Mouse (Mus musculus) neural tube, embryonic 13.5 days (tissue): Measurements from ENCODE around the gene Gpam. TPM values are rescaled to one million over a fixed set of nuclear protein-coding genes. Genes with fewer than 3 reads are reported as not detected.
"Not testable (repeated sequence)": the region's sequence is repeated elsewhere in the genome, so short reads cannot be mapped to it uniquely, and the experiment has no call there.

ENCODE experiments used
- ATAC-seq: fragments of 200-750 bp; cut with Nextera tagmentation; 2 replicates; pipeline ENCODE4 v1.8.0; 2017; ENCODE audit warnings: low read depth, mild to moderate bottlenecking, moderate TSS enrichment, moderate library complexity
- H3K27ac ChIP-seq: fragments of 300-500 bp; sonication (generic); replicated peaks from 2 replicates; pipeline ENCODE4 v1.5.1; 2015; ENCODE audit warnings: moderate library complexity, mild to moderate bottlenecking, inconsistent platforms
- H3K27me3 ChIP-seq: fragments of 300-500 bp; sonication (generic); 2 replicates; pipeline ENCODE4 v1.6.1; 2015; ENCODE audit warnings: mild to moderate bottlenecking, inconsistent platforms
- H3K36me3 ChIP-seq: fragments of 300-500 bp; sonication (generic); 2 replicates; pipeline ENCODE4 v1.6.1; 2015; ENCODE audit warnings: mild to moderate bottlenecking, inconsistent platforms
- H3K4me1 ChIP-seq: fragments of 300-500 bp; sonication (generic); replicated peaks from 2 replicates; pipeline ENCODE4 v1.6.1; 2015; ENCODE audit warnings: inconsistent platforms
- H3K4me2 ChIP-seq: fragments of 300-500 bp; sonication (generic); 2 replicates; pipeline ENCODE4 v1.6.1; 2015; ENCODE audit warnings: inconsistent platforms, mild to moderate bottlenecking, moderate library complexity
- H3K4me3 ChIP-seq: fragments of 300-500 bp; sonication (generic); 2 replicates; pipeline ENCODE4 v1.5.1; 2015; ENCODE audit warnings: mild to moderate bottlenecking, inconsistent platforms
- H3K9ac ChIP-seq: fragments of 300-500 bp; sonication (generic); 2 replicates; pipeline ENCODE4 v1.6.1; 2015; ENCODE audit warnings: moderate library complexity, mild to moderate bottlenecking, inconsistent platforms
- H3K9me3 ChIP-seq: fragments of 300-500 bp; sonication (generic); 2 replicates; pipeline ENCODE4 v1.6.1; 2016; ENCODE audit warnings: inconsistent platforms
- WGBS: fragments of 180-500 bp; shearing (Covaris S2); methylation state at CpG from one replicate; pipeline ENCODE4 v1.1.7; 2015; 5-methylcytosine and 5-hydroxymethylcytosine counted together
- polyA plus RNA-seq: library from polyadenylated mRNA; unstranded; fragments of >200 nt; fragmentation: Nextera tagmentation; extraction: Ambion mirVana; gene quantifications from 2 replicates; pipeline ENCODE4 v1.2.1, GENCODE M21; 2015

Gpam gene
- polyA plus RNA-seq, 1 experiment from 2014 or later, result 19.6 TPM

DNA sequence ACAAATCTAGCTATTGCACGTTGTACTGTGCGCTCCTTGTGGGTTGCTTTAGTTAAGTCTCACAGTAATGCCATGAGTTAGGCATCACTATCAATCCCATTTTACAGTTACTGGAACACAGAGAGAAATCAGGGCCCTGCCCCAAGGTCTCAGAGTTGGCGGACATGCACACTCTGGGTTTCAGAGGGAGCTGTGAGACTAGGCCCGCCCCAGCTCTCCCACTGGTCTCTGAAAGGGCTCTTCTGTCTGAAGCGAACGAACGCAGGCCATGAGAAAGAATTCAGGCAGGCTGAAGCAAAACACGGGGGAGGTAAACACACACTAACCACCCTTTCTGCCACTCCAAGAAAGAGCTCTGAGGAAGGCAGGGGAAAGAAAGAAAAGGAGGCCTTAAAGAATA lies 31.6 kb upstream of the Gpam start:
- H3K4me3 ChIP-seq, result no peak overlapping the region
- H3K9ac ChIP-seq, result no peak overlapping the region
- H3K27me3 ChIP-seq, result no peaks in the 10 kb centered on the region
- H3K4me2 ChIP-seq, result no peak overlapping the region
- no peaks in the 10 kb centered on the region for H3K36me3 ChIP-seq
- WGBS, result 69% methylated on average over 8 of the region's 8 CpGs
- H3K27ac ChIP-seq, result no peak overlapping the region
- no peaks in the 10 kb centered on the region for H3K9me3 ChIP-seq
- no peaks in the 10 kb centered on the region for H3K4me1 ChIP-seq
- ATAC-seq, result no peak

DNA sequence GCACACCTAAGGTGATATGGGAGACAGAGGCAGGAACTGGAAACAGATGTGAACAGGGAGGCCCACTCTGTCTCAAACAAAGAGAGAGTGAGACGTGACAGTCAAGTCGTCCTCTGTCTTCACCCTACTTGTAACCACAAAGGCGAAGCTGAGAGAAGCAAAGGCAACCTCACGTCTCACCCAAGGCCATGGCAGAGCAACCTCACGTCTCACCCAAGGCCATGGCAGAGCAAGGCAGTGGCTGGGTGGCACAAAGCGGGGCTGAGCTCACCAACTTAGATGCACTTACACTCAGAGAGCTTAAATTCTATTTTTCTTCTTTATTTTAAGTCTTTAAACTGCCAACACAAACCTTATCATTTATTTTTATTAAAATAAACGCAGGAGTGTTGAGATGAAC lies 30.0 kb upstream of the Gpam start:
- Histone ChIP-seq H3K9me3 (no peaks in the 10 kb centered on the region), H3K9ac (no peak overlapping the region), H3K27ac (no peak overlapping the region), H3K27me3 (no peaks in the 10 kb centered on the region), H3K4me2 (no peak overlapping the region), H3K36me3 (no peaks in the 10 kb centered on the region), H3K4me1 (no peaks in the 10 kb centered on the region), H3K4me3 (no peak overlapping the region)
- WGBS, result 88% methylated on average over 7 of the region's 7 CpGs
- no peak for ATAC-seq

DNA sequence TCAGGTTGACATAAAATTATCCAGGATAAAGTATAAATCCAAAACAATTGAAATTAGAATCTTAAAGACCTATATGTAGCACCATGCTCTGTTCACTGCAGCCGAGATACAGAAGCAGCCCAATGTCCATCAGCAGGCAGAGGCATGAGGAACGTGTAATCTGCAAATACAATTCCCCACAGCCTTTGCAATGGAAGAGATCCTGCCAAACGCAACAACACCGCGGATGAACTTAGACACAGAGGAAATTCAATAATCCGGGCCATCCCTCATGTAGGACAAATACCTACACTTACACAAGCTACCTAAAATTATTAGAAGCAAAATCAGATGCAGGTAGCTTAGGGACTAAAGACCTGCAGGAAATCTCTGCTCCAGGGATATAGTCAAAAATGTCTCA lies 25.9 kb upstream of the Gpam start:
- H3K4me2 ChIP-seq, result no peak overlapping the region
- H3K4me1 ChIP-seq, result no peaks in the 10 kb centered on the region
- ATAC-seq, result no peak
- no peaks in the 10 kb centered on the region for H3K9me3 ChIP-seq
- no peaks in the 10 kb centered on the region for H3K36me3 ChIP-seq
- WGBS, result 93% methylated on average over 6 of the region's 6 CpGs
- H3K9ac ChIP-seq, result no peak overlapping the region
- no peaks in the 10 kb centered on the region for H3K27me3 ChIP-seq
- H3K4me3 ChIP-seq, result no peak overlapping the region
- H3K27ac ChIP-seq, result no peak overlapping the region

- not testable (repeated sequence) for H3K9me3 ChIP-seq, H3K4me2 ChIP-seq, H3K9ac ChIP-seq, H3K4me3 ChIP-seq, H3K36me3 ChIP-seq, H3K27me3 ChIP-seq, H3K27ac ChIP-seq, H3K4me1 ChIP-seq, ATAC-seq
- 65% methylated on average over 5 of the region's 6 CpGs for WGBS
These were observed 25.2 kb upstream of the Gpam start for GRCm38 (mm10) chr19:55152274-55152673.

DNA sequence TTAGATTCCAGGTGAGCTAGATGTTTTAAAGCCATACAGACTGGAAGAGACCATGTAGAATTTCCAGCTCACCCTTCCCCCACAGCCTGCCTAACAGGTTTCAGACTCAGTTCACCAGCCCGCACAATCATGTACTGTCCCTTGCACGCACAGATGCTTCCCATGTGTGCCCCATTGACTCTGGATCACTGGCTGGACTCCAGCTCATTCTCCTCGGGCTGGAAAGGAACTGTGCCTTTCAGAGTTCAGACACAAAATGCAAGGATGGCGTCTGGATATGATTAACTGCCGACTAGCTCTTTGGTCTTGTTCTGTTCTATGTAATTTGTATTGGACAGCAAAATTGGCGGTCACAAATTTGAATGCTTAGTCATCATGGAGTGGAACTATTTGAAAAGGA lies 22.6 kb upstream of the Gpam start:
- H3K36me3 ChIP-seq, result no peaks in the 10 kb centered on the region
- H3K4me1 ChIP-seq, result peaks cover under 1% of the 10 kb centered on the region; the same call in 1 of the 2 replicates
- H3K4me2 ChIP-seq, result no peak overlapping the region
- H3K9ac ChIP-seq, result no peak overlapping the region
- H3K27me3 ChIP-seq, result no peaks in the 10 kb centered on the region
- ATAC-seq, result no peak
- WGBS, result 82% methylated on average over 6 of the region's 6 CpGs
- H3K27ac ChIP-seq, result no peak overlapping the region
- H3K4me3 ChIP-seq, result no peak overlapping the region
- H3K9me3 ChIP-seq, result no peaks in the 10 kb centered on the region

GRCm38 (mm10) chr19:55148109-55148508 lies 21.1 kb upstream of the Gpam start:
- no peak for ATAC-seq
- Histone ChIP-seq H3K9me3 (no peaks in the 10 kb centered on the region), H3K4me1 (peaks cover 15% of the 10 kb centered on the region), H3K27me3 (no peaks in the 10 kb centered on the region), H3K9ac (no peak overlapping the region), H3K27ac (no peak overlapping the region), H3K36me3 (no peaks in the 10 kb centered on the region), H3K4me2 (no peak overlapping the region), H3K4me3 (no peak overlapping the region)
- WGBS, result 91% methylated on average over 6 of the region's 6 CpGs

GRCm38 (mm10) chr19:55147568-55147967 lies 20.5 kb upstream of the Gpam start:
- ATAC-seq, result no peak
- Histone ChIP-seq H3K4me1 (peaks cover 17% of the 10 kb centered on the region), H3K27ac (no peak overlapping the region), H3K9me3 (no peaks in the 10 kb centered on the region), H3K4me3 (no peak overlapping the region), H3K36me3 (no peaks in the 10 kb centered on the region), H3K9ac (no peak overlapping the region), H3K27me3 (no peaks in the 10 kb centered on the region), H3K4me2 (no peak overlapping the region)
- WGBS, result 73% methylated on average over 9 of the region's 9 CpGs

GRCm38 (mm10) chr19:55145136-55145535 lies 18.1 kb upstream of the Gpam start:
- Histone ChIP-seq H3K27me3 (no peaks in the 10 kb centered on the region), H3K4me1 (peaks cover 17% of the 10 kb centered on the region), H3K4me3 (no peak overlapping the region), H3K4me2 (no peak overlapping the region), H3K36me3 (no peaks in the 10 kb centered on the region), H3K9ac (no peak overlapping the region), H3K9me3 (no peaks in the 10 kb centered on the region), H3K27ac (no peak overlapping the region)
- 87% methylated on average over 2 of the region's 2 CpGs for WGBS
- ATAC-seq, result no peak

DNA sequence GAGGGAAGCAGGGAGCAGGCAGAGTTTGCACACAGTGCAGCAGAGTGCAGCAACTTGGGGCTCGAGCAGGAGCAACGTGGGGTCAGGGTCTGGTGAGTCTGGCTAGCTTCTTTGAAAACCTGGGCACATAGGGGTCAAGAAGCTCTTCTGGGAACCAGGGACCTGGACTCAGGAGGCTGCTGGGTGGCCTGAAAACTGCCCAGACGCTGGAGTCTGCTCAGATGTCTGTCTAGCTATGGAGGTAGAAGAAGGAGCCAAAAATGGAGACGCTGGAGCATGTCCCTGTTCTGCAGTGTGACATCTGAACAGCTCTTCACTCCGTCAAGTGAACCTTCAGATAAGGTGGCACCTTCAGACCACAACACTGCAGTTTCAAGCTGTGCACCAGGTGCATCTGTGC lies 17.7 kb upstream of the Gpam start:
- H3K9me3 ChIP-seq, result no peaks in the 10 kb centered on the region
- H3K4me3 ChIP-seq, result no peak overlapping the region
- no peak overlapping the region for H3K4me2 ChIP-seq
- H3K9ac ChIP-seq, result no peak overlapping the region
- no peak for ATAC-seq
- H3K27ac ChIP-seq, result peak overlapping the region; percentile 67
- 60% methylated on average over 5 of the region's 5 CpGs for WGBS
- H3K36me3 ChIP-seq, result no peaks in the 10 kb centered on the region
- H3K4me1 ChIP-seq, result peaks cover 17% of the 10 kb centered on the region
- no peaks in the 10 kb centered on the region for H3K27me3 ChIP-seq

DNA sequence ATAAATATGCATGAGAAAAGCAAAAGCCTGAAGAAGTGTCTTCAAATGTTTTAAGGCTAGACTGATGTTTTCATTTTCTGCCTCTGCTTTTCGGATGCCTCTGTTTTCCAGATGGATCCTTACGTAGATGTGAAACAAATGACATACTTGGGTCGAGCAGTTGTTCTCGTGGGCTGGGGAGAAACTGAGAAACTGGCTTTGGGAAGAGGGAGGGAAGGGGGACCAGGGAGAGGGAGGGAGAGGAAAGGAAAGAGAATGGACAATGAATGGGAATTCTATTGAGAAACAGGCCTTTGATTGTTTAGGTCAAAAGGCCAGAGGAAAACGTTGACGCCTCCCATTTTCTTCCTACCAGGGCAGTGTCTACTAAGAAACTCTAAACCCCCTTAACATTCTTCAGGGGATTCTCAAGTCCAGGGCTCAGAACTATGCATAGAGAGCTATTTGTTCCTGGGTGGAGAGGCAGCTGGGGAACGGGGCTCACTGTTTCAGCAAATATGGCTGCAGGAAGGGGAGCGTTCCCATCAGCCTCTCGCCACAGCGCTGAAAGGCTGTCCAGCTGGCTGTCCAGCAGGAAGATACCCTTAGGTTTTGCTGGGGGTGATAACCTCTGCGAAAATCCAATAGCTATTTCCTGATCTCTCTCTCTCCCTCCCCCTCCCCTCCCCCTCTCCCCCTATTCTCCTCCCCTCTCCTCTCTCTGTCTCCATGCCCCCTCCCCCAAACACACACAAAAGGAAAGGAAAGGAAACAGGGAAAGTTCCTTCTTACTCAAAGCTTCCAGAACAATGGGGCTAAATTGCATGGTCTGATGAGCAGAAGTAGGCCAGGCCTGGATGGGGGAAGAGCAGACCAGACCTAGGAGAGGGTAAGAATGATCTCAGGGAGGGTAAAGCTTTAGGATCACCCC lies 16.6 kb upstream of the Gpam start:
- H3K4me3 ChIP-seq, result no peak overlapping the region
- H3K36me3 ChIP-seq, result no peaks in the 10 kb centered on the region
- H3K27me3 ChIP-seq, result no peaks in the 10 kb centered on the region
- no peaks in the 10 kb centered on the region for H3K9me3 ChIP-seq
- no peak overlapping the region; the same call in 1 of the 2 replicates for H3K9ac ChIP-seq
- H3K27ac ChIP-seq, result peak overlapping the region; percentile 67
- ATAC-seq, result no peak; the same call in 1 of the 2 replicates
- WGBS, result 10% methylated on average over 11 of the region's 11 CpGs
- H3K4me2 ChIP-seq, result no peak overlapping the region
- H3K4me1 ChIP-seq, result peaks cover 17% of the 10 kb centered on the region

DNA sequence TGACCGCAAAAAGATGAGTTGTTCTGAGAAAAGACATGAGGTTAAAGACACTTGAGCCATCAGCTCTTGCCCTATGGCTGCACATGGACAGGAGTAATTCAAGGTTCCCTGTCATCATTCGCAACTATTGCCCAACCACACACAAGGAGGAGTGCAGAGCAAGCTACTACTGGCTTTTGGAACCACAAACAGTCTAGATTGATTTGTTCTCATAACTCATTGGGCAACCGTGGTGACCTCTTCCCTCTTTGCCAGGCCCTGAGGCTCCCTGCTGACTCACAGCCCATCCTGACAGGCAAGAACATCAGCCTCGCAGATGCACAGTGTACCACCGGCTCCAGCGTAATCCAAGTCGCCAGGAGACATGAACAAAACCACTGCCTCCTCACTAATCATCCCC lies 12.3 kb upstream of the Gpam start:
- 73% methylated on average over 7 of the region's 7 CpGs for WGBS
- Histone ChIP-seq H3K4me1 (peaks cover 30% of the 10 kb centered on the region), H3K9ac (no peak overlapping the region), H3K27ac (no peak overlapping the region), H3K27me3 (no peaks in the 10 kb centered on the region), H3K4me2 (no peak overlapping the region), H3K4me3 (no peak overlapping the region), H3K36me3 (no peaks in the 10 kb centered on the region), H3K9me3 (no peaks in the 10 kb centered on the region)
- no peak for ATAC-seq

DNA sequence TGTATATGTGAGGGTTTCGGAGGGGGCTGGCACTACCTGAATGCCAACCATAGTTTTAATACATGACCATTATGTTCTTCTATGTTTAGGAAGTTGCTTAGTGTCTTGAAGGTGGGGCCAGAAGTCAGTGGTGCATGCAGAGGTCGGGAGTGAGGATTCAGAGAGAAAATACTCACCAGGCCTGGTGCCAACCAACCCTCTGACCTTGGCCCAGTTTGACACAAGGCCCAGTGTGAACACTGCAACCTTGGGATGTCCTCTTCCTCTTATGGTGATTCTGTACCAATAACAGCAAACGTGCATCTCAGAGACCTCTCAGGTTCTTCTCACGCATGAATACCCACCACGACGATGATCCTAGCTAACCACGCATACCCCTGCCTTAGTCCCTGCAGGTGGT lies 11.5 kb upstream of the Gpam start:
- H3K27ac ChIP-seq, result no peak overlapping the region
- H3K4me2 ChIP-seq, result no peak overlapping the region
- no peak overlapping the region for H3K4me3 ChIP-seq
- H3K4me1 ChIP-seq, result peaks cover 23% of the 10 kb centered on the region
- 82% methylated on average over 7 of the region's 7 CpGs for WGBS
- no peaks in the 10 kb centered on the region for H3K9me3 ChIP-seq
- H3K36me3 ChIP-seq, result no peaks in the 10 kb centered on the region
- no peak overlapping the region for H3K9ac ChIP-seq
- ATAC-seq, result no peak
- no peaks in the 10 kb centered on the region for H3K27me3 ChIP-seq

DNA sequence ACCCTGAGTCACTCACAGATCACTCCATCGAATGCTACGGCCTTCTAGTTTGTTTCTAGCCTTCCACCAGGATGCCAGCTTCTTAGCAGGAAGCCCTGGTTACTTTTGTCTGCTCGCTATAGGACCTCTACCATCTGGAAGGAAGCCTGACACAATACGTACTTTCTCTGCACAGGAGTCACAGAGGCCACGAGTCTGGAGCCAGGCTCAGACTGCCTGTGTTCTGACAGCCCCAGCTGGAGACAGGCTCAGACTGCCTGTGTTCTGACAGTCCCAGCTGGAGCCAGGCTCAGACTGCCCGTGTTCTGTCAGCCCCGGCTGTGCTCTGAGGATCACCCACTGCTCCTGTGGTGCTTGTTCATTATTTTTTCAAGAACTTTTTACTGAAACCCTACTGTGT lies 10.8 kb upstream of the Gpam start:
- Histone ChIP-seq H3K36me3 (no peaks in the 10 kb centered on the region), H3K9me3 (no peaks in the 10 kb centered on the region), H3K27ac (no peak overlapping the region), H3K9ac (no peak overlapping the region), H3K4me2 (no peak overlapping the region), H3K4me1 (peaks cover 17% of the 10 kb centered on the region), H3K27me3 (no peaks in the 10 kb centered on the region), H3K4me3 (no peak overlapping the region)
- no peak for ATAC-seq
- WGBS, result 31% methylated on average over 7 of the region's 7 CpGs
